Mouse (Mus musculus) T-cell, adult 2 months (primary cell): ENCODE data around the gene Map1lc3a.
A peak's percentile ranks its signal among the peaks of the same experiment; 100 is the strongest.

Source experiments
- DNase-seq: peaks from one replicate; pipeline ENCODE4 v3.0.0; 2022; ENCODE audit warnings: low spot score

Map1lc3a gene

GRCm38 (mm10) chr2:155276195-155276594 lies at the start of gene Map1lc3a:
Gene Map1lc3a (plus strand): TSS chr2:155276297.
- DNase-seq, result peak; percentile 98

DNA sequence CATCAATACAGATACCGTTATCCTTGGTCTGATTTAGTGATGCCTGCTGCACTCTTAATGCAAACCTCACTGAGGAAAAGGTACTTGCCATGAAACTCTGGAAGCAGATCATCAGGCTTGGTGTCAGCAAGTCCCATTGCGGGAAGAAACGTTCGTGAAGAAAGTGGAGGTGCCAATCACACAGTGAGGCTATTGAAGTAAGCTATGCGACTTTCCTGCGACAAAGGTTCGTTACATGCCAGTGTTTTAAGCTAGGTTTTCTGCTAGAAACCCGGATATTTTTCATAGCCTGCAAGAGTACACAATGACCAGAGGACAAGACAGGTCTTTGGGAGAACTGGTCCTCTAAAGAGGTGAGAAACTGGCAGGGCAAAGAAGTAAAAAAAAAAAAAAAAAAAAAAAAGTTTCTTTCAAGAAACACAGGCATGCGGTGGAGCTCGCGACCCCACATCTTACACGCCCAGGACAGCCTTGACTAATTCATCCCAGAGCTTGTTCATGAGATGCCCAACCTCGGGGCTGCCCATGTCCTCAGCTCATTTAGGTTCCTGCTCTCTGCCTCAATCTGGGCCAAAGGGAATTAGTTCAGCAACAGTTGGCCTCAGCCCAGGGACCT lies 40.2 kb upstream of the Map1lc3a start:
- DNase-seq, result no peak

- peak; percentile 88 for DNase-seq
Observed at GRCm38 (mm10) chr2:155236362-155236992, 39.6 kb upstream of the Map1lc3a start, which contains the start of gene Dynlrb1. Gene Dynlrb1 (plus strand): TSS chr2:155236533.

- peak; percentile 3 for DNase-seq
Observed at GRCm38 (mm10) chr2:155237276-155237675, 38.8 kb upstream of the Map1lc3a start.

- DNase-seq, result peak; percentile 32
Observed at GRCm38 (mm10) chr2:155240915-155241314, 35.2 kb upstream of the Map1lc3a start.

DNA sequence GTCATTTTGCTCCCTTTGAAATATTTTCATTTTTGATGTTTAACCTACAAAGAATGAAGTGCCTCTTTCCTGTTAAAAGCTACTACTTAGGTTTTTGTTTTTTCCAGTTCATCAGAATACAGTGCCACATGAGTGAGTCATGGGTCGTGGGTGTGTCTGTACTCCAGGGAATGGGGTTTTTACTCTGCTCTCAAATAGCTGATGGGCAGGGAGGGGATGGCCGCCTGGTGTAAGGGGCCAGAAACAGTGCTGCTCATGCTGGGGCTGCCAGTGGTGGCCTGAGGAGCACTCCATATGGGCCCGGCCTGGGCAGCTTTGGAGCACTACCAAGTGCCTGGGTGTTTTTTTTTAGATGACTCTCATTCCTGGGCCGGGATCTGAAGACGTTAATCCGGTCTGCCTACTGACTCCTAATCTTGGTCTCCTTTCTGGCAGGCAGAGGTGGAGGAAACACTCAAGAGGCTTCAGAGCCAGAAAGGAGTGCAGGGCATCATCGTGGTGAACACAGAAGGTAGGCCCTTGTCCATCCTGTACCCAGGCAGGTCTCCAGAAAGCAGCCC lies 33.7 kb upstream of the Map1lc3a start:
- DNase-seq, result no peak

DNA sequence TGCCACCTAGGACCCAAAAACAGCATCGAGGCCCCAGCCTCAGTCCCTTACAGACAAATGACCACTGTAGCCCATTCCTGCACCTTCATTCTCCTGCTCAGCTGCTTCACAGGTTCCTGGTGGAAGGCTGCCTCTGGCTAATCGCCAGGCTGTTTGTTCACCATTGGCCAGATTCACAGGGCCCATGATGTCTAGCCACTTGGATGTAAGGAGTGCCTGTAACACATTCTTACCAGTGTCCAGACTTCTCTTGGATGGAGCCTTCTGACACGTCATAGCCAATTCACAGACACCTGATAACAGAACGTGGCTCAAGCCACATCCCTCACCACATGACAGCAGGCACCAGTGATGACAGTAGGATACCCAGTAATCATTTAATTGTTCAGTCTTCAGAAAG lies 29.9 kb upstream of the Map1lc3a start:
- DNase-seq, result no peak

DNA sequence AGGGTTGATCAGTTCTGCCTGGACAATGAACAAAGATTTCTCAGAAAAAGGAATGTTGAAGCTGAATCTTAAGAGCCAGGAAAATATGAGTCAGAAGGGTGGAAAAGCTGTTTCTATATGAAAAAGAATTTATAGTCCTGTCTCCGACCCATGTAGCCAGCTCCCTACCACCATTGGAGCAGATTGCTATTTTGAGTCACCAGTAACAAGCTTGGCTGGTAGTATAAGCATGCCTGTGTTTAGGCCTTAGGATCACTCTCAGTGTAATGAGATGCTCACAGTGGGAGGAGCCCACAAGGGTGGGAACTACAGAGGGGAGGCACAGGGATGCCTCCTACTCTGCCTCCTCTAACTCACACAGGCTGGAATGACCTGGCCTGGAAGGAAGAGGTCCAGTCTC lies 27.9 kb upstream of the Map1lc3a start:
- DNase-seq, result no peak

DNA sequence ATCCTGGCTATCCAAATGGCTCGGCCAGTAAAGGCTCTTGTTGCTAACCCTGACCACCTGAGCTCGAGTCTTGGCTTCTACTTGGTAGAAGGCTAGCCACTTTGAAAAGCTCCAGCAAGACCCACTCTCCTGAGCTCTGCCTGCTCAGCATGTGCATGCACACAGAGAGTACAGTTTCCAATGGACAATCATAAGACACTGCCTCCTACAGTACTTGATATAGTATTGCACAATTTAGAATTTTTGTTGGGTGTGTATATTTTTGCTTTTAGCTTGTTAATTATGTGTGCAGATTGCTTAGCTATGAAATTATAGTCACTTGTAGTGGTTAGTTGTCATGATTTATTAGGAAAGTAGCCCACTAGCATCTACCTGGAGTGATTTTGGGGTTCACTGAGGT lies 27.4 kb upstream of the Map1lc3a start:
- no peak for DNase-seq

DNA sequence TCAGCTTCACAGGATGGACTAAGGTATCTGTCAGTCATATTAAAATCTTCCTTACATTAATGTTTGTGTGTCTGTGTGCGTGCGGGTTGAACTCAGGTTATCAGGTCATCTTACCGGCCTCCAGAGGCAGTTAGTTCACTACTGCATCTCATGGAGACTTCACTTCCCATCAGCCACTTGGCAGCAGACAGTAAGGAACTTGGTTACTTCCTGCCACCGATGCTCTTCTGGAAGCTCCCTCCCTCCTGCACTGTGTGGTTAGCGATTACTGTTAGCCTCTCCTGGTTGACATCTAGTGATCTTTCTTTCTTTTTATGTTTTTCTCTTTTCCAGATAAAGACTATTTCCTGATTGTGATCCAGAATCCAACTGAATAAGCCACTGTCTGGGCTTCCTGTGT lies 26.5 kb upstream of the Map1lc3a start:
- DNase-seq, result no peak

DNA sequence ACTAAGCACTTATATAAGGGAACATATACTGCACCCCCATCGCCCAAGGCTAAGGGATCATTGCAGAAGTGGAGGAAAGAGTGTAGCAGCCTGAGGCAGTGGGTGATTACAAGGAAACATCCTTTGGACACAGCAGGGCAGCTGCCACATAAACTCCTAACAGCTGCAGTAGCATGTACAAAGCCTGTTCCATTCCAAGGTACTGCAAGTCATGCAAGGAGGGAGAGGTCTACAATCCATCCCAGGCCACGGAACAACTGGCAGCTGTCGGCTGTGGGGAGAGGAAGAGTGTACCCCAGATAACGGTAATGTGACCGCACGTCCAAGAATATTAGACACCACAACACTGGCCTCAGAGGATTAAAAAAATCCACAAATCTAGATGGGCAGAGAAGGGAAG lies 10.6 kb upstream of the Map1lc3a start:
- no peak for DNase-seq

- DNase-seq, result no peak
Observed at GRCm38 (mm10) chr2:155266896-155267295, 9.2 kb upstream of the Map1lc3a start.

DNA sequence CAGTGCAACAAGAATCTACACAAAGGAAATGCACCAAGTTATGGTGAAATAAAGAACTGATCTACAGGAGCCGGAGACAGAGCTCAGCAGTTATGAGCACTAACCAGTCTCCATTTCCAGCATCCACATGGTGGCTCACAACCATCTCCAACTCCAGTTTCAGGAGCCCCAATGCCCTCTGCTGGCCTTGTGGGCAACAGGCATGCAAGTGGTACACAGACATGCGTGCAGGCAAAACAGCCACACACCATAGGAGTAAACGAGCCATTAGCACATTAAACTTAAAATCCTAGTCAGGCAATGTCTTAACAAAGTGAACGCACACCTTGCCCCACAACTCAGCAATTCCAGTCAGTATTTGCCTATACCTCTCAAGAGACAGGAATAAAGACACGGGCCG lies 4.1 kb upstream of the Map1lc3a start:
- DNase-seq, result peak; percentile 12

DNA sequence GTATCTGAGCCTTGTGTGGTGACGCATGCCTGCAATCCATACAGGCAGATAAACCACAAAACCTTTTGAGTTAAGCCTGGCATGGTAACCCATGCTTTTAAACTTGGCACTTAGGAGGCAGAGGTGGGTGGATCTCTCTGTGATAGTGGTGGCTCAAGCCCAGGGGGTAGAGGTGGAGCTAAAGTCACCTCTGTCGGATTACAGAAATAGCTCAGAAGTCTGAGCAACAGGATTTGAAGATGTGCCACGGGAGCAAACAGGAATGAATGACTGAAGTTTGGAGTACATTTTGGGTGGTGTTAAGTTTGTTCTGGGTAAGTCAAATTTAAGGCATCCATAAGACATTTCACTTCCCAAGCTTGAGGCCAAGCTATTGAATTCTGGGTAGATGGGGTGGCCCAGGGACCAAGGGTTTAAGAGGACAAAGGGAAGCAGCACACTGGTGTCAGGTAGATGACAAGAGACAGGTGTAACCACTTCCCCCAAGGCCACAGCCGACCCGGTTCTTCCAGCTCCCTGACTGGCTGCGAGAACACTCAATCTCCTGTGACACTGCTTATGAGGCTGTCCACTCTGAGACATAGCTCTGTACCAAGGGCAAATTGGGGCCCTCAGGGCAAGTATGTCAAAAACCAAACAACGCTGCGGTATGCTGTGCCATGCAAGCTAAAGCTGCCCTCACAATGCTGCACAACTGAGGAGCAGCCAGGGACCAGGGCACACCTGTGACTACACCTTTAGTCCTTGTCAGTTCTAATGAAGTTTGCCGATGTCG lies 3.5 kb upstream of the Map1lc3a start:
- no peak for DNase-seq

DNA sequence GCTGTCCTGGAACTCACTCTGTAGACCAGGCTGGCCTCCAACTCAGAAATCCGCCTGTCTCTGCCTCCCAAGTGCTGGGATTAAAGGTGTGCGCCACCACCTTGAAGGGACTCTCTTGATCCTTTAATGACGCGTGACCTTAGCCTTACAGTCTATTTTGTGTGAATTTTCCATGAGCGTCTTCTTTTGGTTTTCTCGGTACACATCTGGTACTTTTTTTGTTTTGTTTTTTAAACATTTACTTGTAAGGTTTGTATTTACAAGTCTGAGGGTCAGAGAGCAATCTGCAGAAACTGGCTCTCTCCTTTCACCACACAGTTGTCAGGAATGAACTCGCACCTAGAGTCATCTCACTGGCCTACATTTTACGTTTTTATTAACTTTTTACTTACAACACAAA lies 2.5 kb upstream of the Map1lc3a start:
- DNase-seq, result no peak

DNA sequence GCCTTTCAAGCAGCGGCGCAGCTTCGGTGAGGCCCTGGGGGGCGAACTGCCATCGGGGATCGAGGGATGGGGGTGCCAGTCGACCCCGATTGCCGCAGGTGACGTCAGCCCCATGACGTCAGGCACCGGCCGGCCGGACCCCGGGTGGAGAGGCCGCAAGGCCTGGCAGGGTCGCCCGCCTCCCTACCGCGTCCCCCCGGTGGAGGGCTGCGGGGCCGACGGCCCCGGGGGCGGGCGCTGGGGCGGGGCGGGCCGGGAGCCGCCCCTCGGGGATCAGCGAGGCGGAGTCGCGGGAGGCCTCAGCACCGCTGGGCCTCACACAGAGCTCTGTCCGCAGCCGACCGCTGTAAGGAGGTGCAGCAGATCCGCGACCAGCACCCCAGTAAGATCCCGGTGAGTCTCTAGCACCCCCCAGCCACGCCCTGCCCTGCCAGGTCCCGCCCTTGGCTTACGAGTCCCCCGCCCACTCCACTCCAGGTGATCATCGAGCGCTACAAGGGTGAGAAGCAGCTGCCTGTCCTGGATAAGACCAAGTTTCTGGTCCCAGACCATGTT lies 601 bp downstream of the Map1lc3a start:
- DNase-seq, result peak; percentile 67

- DNase-seq, result no peak
Observed at GRCm38 (mm10) chr2:155277721-155278120, 1.6 kb downstream of the Map1lc3a start.

DNA sequence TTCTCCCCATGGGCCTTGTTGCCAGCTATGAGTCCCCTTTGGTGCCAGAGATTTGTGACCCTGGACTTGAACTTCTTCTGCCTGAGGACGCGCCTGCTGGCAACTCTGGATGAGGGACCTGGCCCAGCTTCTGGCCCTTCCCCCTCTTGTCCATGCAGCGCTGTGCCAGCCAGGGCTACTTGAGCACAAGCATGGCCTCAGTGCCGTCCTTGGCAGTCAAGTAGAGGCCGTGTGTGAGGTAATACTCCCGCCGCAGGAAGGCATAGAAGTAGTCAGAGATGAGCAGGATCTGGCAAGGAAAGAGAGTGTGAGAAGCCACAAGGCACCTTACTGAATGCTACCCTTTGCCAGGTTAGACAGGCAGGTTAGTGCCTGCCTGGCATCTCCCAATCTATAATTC lies 2.3 kb downstream of the Map1lc3a start:
- no peak for DNase-seq

- DNase-seq, result no peak
Observed at GRCm38 (mm10) chr2:155279163-155279562, 3.1 kb downstream of the Map1lc3a start.

DNA sequence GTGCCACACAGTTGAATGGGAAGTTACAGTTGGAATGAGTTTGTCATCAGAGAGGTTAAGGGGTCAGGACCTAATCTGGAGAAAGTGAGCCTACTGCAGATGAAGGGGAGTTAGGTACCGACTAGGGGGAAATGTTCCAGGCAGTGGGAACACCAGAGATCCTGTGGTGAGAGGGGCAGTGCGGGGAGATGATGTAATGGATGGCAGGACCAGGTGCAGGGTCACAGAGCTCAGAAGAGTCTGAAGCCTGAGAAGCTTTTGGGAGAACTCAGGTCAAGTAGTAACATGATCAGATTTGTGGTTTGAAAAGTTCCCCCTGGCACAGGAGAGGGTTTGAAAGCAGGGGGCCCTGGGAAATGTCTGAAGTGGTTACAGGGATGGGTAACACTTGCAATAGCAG lies 4.0 kb downstream of the Map1lc3a start:
- no peak for DNase-seq

GRCm38 (mm10) chr2:155283793-155284192 lies 7.7 kb downstream of the Map1lc3a start:
- DNase-seq, result no peak

DNA sequence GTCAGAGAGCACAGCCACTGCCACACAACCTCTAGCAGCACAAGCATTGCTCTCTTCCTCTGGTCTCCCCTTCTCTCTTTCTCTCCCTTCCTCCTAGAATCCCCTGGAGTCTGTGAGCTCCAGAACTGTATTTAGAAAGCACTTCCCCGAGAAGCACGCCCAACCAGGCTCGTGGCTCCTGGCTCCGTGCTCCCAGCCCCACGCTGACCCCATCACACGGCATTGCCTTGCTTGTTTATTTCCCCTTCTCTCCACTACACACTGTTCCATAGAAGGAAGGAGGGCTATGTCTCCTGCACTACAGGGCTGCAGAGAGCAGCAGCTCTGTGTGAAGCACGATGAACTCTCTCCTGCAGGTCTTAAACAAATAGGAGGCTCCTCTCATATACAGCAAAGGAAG lies 8.6 kb downstream of the Map1lc3a start:
- DNase-seq, result no peak

- no peak for DNase-seq
Observed at GRCm38 (mm10) chr2:155285744-155286143, 9.6 kb downstream of the Map1lc3a start.
